Mouse (Mus musculus) ES-E14 (cell line): ENCODE results near the gene Pbx3.

ENCODE experiments used
- CHD2 ChIP-seq: IDR thresholded peaks from 2 replicates; pipeline ENCODE4 v1.6.1; 2014; ENCODE audit warnings: mild to moderate bottlenecking, low read depth, low read length, inconsistent platforms
- MAFK ChIP-seq: IDR thresholded peaks from 2 replicates; pipeline ENCODE4 v1.6.1; 2014; ENCODE audit warnings: mild to moderate bottlenecking, low read depth, low read length, inconsistent platforms; ENCODE audit not compliant: insufficient read depth
- ZC3H11A ChIP-seq: IDR thresholded peaks from 2 replicates; pipeline ENCODE4 v1.6.1; 2012; ENCODE audit warnings: low read depth, mild to moderate bottlenecking, inconsistent platforms, low read length, borderline replicate concordance

GRCm38 (mm10) chr2:34372305-34373301 is at the start of gene Pbx3:
- TF ChIP-seq MAFK (no peak), CHD2 (0 out of 2 replicates have a peak, but pooled peaks have one; percentile 16), ZC3H11A (0 out of 2 replicates have a peak, but pooled peaks have one; percentile 11)
